Mouse (Mus musculus) thymus, postnatal 10 days (tissue): Measurements from ENCODE around the gene Atpaf1.

ENCODE experiments used
- DNase-seq, 2 experiments: peaks; one replicate each; pipeline ENCODE4 v3.0.0; 2021; ENCODE audit warnings: low spot score in 2 of 2

Gene Atpaf1

GRCm38 (mm10) chr4:115784769-115785510 lies at the start of gene Atpaf1:
Atpaf1 (plus strand) TSS chr4:115784812.
- DNase-seq, result peak; percentile 59 to 75

- no peak for DNase-seq
These were observed 49.7 kb upstream of the Atpaf1 start for GRCm38 (mm10) chr4:115734867-115735266.

- peak; percentile 91 to 94 for DNase-seq
These were observed 47.0 kb upstream of the Atpaf1 start, which contains the start of gene Efcab14 for GRCm38 (mm10) chr4:115737551-115738041. Efcab14 (plus strand) TSS chr4:115737744.

- DNase-seq, result no peak
These were observed 46.1 kb upstream of the Atpaf1 start for GRCm38 (mm10) chr4:115738481-115738985.

GRCm38 (mm10) chr4:115742658-115743057 lies 42.0 kb upstream of the Atpaf1 start:
- no peak for DNase-seq

- DNase-seq, result no peak
These were observed 41.5 kb upstream of the Atpaf1 start for GRCm38 (mm10) chr4:115743096-115743495.

GRCm38 (mm10) chr4:115748181-115748580 lies 36.4 kb upstream of the Atpaf1 start:
- no peak for DNase-seq

GRCm38 (mm10) chr4:115749336-115749735 lies 35.3 kb upstream of the Atpaf1 start:
- no peak for DNase-seq

GRCm38 (mm10) chr4:115754101-115754500 lies 30.5 kb upstream of the Atpaf1 start:
- no peak for DNase-seq

GRCm38 (mm10) chr4:115754851-115755250 lies 29.8 kb upstream of the Atpaf1 start:
- no peak for DNase-seq

- no peak for DNase-seq
These were observed 23.4 kb upstream of the Atpaf1 start for GRCm38 (mm10) chr4:115761206-115761605.

- no peak for DNase-seq
These were observed 20.0 kb upstream of the Atpaf1 start for GRCm38 (mm10) chr4:115764581-115764980.

- no peak for DNase-seq
These were observed 16.8 kb upstream of the Atpaf1 start for GRCm38 (mm10) chr4:115767647-115768467.

- no peak for DNase-seq
These were observed 9.6 kb upstream of the Atpaf1 start for GRCm38 (mm10) chr4:115775056-115775455.

GRCm38 (mm10) chr4:115777627-115778026 lies 7.0 kb upstream of the Atpaf1 start:
- no peak for DNase-seq

- DNase-seq, result no peak
These were observed 4.3 kb upstream of the Atpaf1 start for GRCm38 (mm10) chr4:115780269-115780668.

- DNase-seq, result no peak
These were observed 3.7 kb upstream of the Atpaf1 start, which contains the start of gene Tex38 for GRCm38 (mm10) chr4:115780918-115781317. Tex38 (minus strand) TSS chr4:115781018.

GRCm38 (mm10) chr4:115782026-115782805 lies 2.4 kb upstream of the Atpaf1 start:
- no peak for DNase-seq

- no peak for DNase-seq
These were observed 961 bp downstream of the Atpaf1 start for GRCm38 (mm10) chr4:115785511-115786034.

- no peak for DNase-seq
These were observed 6.3 kb downstream of the Atpaf1 start for GRCm38 (mm10) chr4:115790864-115791263.

GRCm38 (mm10) chr4:115795360-115795759 lies 10.7 kb downstream of the Atpaf1 start:
- no peak for DNase-seq
